Mouse (Mus musculus): ENCODE measurements around the gene Sp3.
"Not testable (repeated sequence)": the region's sequence is repeated elsewhere in the genome, so short reads cannot be mapped to it uniquely, and the experiment has no call there.

Gene Sp3

DNA sequence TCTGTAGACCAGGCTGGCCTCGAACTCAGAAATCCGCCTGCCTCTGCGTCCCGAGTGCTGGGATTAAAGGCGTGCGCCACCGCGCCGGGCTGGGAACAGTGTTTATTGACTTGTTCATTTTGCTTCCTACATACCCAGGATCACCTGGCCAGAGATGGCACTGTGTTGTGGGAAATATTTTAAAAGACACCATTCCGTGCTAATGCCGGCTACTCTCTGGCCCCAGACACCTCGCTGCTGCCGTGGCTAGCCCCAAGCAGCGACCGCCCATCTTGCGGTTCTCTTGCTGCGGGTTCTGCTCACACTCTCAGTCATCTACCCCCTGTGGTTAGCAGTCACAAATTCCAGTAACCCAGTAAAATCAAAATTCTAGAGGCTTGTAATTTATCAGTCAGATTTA, 12.3 kb upstream of the Sp3 start:
- DNase-seq (ENCODE audit: low spot score in 2 of 2) = peak in 1 of 2 experiments; percentile 52

DNA sequence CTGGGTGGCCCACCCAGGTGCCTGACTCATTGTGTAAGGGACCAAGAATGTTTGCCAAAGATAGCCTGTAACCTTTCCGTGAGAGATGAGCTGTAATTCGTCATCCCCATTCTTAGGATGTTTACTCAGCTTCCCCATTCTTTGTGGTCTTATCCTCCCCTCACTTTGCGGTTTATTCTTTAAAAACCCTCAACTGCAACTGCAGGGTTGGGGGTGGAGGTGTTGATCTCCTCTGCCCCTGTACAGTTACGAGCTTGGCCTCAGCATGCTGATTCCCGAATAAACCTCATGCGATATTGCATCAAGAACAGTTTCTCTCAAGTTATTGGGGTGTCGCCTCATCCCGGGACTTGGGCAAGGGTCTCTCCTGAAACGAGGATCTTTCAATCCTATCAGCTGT, 8.7 kb upstream of the Sp3 start:
- not testable (repeated sequence) for DNase-seq (ENCODE audit: low spot score in 2 of 2)

GRCm38 (mm10) chr2:72986616-72987015, 6.4 kb upstream of the Sp3 start, which contains the start of gene Gm11084:
Gm11084 (minus strand) TSS chr2:72986716.
- no peak for DNase-seq (ENCODE audit: low spot score in 2 of 2)

DNA sequence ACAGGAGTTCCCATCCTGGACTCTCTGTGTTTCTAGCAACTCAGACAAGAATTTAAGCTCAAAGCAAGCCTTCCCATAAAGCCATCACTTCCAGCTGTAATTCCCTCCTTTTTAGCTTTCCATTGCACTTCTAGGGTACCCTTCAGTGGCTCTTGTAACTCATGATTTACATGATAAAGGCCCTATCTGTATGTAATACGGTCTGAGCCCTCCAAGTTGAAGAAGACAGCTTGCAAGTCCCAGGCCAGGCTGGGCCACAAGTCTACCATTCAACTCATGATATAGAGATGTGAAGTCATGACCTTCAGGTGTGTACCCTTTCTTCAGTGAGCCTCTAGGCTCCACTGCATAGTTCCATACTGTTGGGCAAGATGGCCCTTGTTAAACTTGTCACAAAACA, 5.3 kb upstream of the Sp3 start:
- DNase-seq (ENCODE audit: low spot score in 2 of 2) = no peak

- no peak for DNase-seq (ENCODE audit: low spot score in 2 of 2)
These were observed 4.6 kb upstream of the Sp3 start for GRCm38 (mm10) chr2:72984806-72985205.

DNA sequence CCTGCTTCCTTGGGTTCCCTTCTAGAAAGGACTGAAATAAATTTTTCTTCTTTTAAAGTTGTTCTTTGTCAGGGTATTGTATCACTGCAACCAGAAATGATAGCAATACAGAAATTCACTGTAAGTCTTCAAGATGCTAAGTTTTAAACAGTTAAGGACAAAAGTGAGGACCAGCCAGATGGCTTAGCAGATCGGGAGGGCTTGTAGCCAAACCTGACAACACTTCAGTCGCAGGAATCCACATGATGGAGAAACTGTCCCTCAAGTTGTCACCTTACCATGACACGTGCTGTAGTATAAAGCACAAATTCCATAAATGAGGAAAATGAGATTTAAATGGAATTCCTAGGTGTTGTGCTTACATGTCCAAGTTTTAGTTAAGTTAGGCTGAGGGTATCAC, 3.0 kb upstream of the Sp3 start:
- DNase-seq (ENCODE audit: low spot score in 2 of 2) = no peak

DNA sequence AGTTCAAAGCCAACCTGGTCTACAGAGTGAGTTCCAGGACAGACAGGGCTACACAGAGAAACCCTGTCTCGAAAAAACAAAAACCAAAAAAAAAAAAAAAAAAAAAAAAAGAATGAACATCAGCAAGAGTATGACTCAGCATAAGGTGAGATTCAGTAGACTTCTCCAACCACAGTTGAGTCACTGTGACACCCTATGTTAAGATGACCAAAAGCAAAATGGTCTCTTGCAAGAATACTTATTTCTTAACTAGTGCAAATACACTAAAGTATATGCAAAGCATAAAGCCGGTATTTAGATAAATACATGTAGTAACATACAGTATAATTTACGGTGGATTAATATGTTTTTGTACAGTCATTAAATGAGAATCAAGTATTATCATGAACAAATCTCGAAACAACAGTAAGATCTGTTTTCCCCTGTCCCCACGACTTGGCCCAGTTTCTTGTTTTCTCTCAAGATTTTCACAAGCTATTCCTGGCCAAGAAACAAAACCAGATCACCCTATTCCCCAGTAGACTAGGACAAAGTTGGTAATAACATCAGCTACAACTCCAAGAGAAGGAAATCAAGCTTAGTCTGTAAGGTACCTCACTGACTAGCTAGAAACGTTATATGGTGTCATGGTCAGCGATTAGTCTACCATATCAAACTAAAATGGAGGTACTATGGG, 2.0 kb upstream of the Sp3 start:
- no peak for DNase-seq (ENCODE audit: low spot score in 2 of 2)

- no peak for DNase-seq (ENCODE audit: low spot score in 2 of 2)
These were observed 1.3 kb upstream of the Sp3 start for GRCm38 (mm10) chr2:72981441-72982109.

- DNase-seq (ENCODE audit: low spot score in 2 of 2) = no peak
These were observed 802 bp upstream of the Sp3 start for GRCm38 (mm10) chr2:72981075-72981420.

- peak; percentile 87 to 95 for DNase-seq (ENCODE audit: low spot score in 2 of 2)
These were observed 581 bp downstream of the Sp3 start for GRCm38 (mm10) chr2:72979659-72980071.

- DNase-seq (ENCODE audit: low spot score in 2 of 2) = peak; percentile 89 to 95
These were observed 1.2 kb downstream of the Sp3 start for GRCm38 (mm10) chr2:72978901-72979658.

- no peak for DNase-seq (ENCODE audit: low spot score in 2 of 2)
These were observed 1.8 kb downstream of the Sp3 start for GRCm38 (mm10) chr2:72978473-72978872.

GRCm38 (mm10) chr2:72977272-72977671, 3.0 kb downstream of the Sp3 start:
- DNase-seq (ENCODE audit: low spot score in 2 of 2) = no peak

- DNase-seq (ENCODE audit: low spot score in 2 of 2) = no peak
These were observed 4.2 kb downstream of the Sp3 start for GRCm38 (mm10) chr2:72976036-72976435.

GRCm38 (mm10) chr2:72970831-72971230, 9.4 kb downstream of the Sp3 start:
- no peak for DNase-seq (ENCODE audit: low spot score in 2 of 2)

DNA sequence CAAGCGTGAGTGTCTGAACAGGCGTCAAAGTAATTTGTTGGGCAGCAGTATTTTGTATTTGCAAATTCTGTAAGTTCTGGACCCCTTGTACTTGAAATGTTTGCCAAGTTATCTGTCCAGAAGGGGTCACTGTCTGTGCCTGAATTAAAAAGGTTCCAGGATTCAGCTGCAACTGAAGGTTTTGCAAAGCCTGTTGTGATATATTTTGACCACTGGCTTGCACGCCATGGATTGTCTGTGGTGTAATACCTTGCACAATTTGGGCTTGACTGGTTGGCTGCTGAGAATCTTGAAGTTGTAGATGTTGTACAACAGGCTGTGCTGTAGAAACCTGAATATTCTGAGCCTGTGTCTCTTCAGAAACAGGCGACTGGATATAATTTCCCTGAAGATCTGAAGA, 9.9 kb downstream of the Sp3 start:
- DNase-seq (ENCODE audit: low spot score in 2 of 2) = no peak

GRCm38 (mm10) chr2:72968536-72968935, 11.7 kb downstream of the Sp3 start:
- no peak for DNase-seq (ENCODE audit: low spot score in 2 of 2)

DNA sequence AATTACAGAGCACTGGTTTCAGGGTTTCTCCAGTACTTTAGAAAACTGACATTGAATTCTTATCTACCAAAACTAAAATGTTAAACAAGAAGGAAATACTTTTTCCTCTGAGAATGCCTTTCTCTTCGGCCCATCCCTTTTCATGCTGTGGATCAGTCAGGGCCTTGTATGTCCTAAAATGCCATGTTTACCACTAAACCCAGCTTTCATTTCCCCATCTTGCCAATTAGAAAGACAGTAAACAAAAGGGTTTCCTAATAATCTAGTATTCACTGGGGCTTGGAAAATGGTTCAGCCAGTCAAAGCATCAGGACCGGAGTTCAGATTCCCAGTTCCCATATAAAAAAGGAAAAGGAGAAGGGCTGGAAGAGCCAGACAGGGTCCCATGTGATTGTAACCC, 14.8 kb downstream of the Sp3 start:
- no peak for DNase-seq (ENCODE audit: low spot score in 2 of 2)

GRCm38 (mm10) chr2:72956415-72956814, 23.8 kb downstream of the Sp3 start:
- DNase-seq (ENCODE audit: low spot score in 2 of 2) = no peak

DNA sequence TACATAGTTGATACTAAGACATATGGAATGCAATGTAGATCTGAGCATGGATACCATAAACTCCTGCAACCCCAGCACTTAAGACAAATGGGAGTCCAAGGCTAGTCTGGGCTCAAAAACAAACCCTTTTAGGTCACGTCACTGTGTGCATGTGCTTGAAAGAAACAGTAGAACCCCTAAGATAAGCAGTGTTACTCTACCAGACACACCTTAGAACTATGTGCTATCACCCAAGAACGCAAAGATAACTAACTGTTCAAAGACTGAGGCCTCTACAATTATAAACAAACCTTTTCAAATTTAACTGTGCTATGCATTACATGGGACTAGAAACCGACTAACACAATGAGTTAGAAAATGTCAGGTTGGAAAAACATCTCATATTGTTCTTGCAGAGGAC, 27.3 kb downstream of the Sp3 start:
- DNase-seq (ENCODE audit: low spot score in 2 of 2) = no peak

- no peak for DNase-seq (ENCODE audit: low spot score in 2 of 2)
These were observed 44.3 kb downstream of the Sp3 start for GRCm38 (mm10) chr2:72935937-72936336.

GRCm38 (mm10) chr2:72932186-72932585, 48.1 kb downstream of the Sp3 start:
- DNase-seq (ENCODE audit: low spot score in 2 of 2) = no peak

GRCm38 (mm10) chr2:72924981-72925380, 55.3 kb downstream of the Sp3 start:
- DNase-seq (ENCODE audit: low spot score in 2 of 2) = peak in 1 of 2 experiments; percentile 28

All from spleen, postnatal 4 days (tissue).